In genomic region chr3:88296561-88297318, GRCm38 (mm10) we compare ENCODE assay signal across 8 mouse cellular contexts. TPM values are rescaled to one million over a fixed set of nuclear protein-coding genes. Genes with fewer than 3 reads are reported as not detected.
DNase-seq lines count a peak whose midpoint lies in the region; ATAC-seq lines count a peak whose summit lies in the region.

TSS of gene Tsacc (minus strand) at chr3:88296999.
TSS of gene Cct3 (plus strand) at chr3:88297116.

- peak; percentile 99 for ATAC-seq in hindbrain, embryonic 11.5 days (ENCODE audit: low FRiP score)

- H3K36me3 ChIP-seq in hindbrain, embryonic 11.5 days (ENCODE audit: control insufficient read depth, insufficient read depth, low read length) = peaks cover 15% of the 10 kb centered on the region; the same call in 1 of the 2 replicates

- H3K4me3 ChIP-seq in hindbrain, embryonic 11.5 days (ENCODE audit: low read depth, low read length) = peak within 1 kb of the TSS; percentile 56

- H3K27me3 ChIP-seq in hindbrain, embryonic 11.5 days (ENCODE audit: control insufficient read depth, insufficient read depth, low read length) = no peaks in the 10 kb centered on the region

- H3K4me2 ChIP-seq in hindbrain, embryonic 11.5 days (replicated peaks; ENCODE audit: low read depth, low read length) = peak within 1 kb of the TSS; percentile 58

- H3K9me3 ChIP-seq in hindbrain, embryonic 11.5 days (ENCODE audit: control insufficient read depth, low read length) = no peaks in the 10 kb centered on the region

- H3K4me1 ChIP-seq in hindbrain, embryonic 11.5 days (replicated peaks; ENCODE audit: control insufficient read depth, insufficient read depth, low read length) = peaks cover 6% of the 10 kb centered on the region

- under 1% methylated on average over 44 of the region's 44 CpGs for WGBS in hindbrain, embryonic 11.5 days

- peak within 1 kb of the TSS; percentile 73 for H3K27ac ChIP-seq in hindbrain, embryonic 11.5 days (ENCODE audit: low read depth, low read length)

- H3K9ac ChIP-seq in hindbrain, embryonic 11.5 days (ENCODE audit: low read depth, low read length) = peak within 1 kb of the TSS; percentile 69

- peak; percentile 97 for DNase-seq in Muller cell, postnatal 12 days (ENCODE audit: inconsistent ontology term)
- DNase-seq in cerebellum, adult 9-11 months = peak; percentile 99
- peak; percentile 99 for DNase-seq in frontal cortex, adult 2 months (ENCODE audit: extremely low spot score in 1 of 2, low spot score in 1 of 2)
- peak; percentile 98 for DNase-seq in hindbrain, embryonic 11.5 days (ENCODE audit: low spot score)
- peak; percentile 88 to 94 for DNase-seq in layer of hippocampus, postnatal 10 days (ENCODE audit: low spot score in 2 of 2)
- peak; percentile 99 for DNase-seq in lung, postnatal 10 days
- DNase-seq in ovary, postnatal 36 days (ENCODE audit: low spot score) = peak; percentile 94
- DNase-seq in thymus, postnatal 25 days = peak; percentile 93

RNA-seq across cellular contexts. Expression of gene Tsacc, which starts in this region (rescaled TPM):
- 4.2 and 5.1 TPM in 2 replicates for polyA plus RNA-seq in frontal cortex, adult 2 months (2012; rRNA removed)
- 8.1 and 8.6 TPM in 2 replicates for polyA plus RNA-seq in hindbrain, embryonic 11.5 days (2014; fragmentation: Nextera tagmentation; extraction: Ambion mirVana)
- total RNA-seq in layer of hippocampus, postnatal 10 days (2021) = 1 to 10 TPM; 1.8 to 7.0 TPM

RNA-seq across cellular contexts. Expression of gene Cct3, which starts in this region (rescaled TPM):
- polyA plus RNA-seq in frontal cortex, adult 2 months (2012; rRNA removed) = 141 and 157 TPM in 2 replicates
- 736 and 767 TPM in 2 replicates for polyA plus RNA-seq in hindbrain, embryonic 11.5 days (2014; fragmentation: Nextera tagmentation; extraction: Ambion mirVana)
- total RNA-seq in layer of hippocampus, postnatal 10 days (2021) = 100 to 1,000 TPM; 198 to 208 TPM

Comparison
In these comparisons a context has a peak if more than half of its experiments do, and no peak if none do; other contexts are left out.
1. Peak in every context shown above with its lines: DNase-seq, ATAC-seq, H3K4me3 ChIP-seq and H3K27ac ChIP-seq.